Mouse (Mus musculus): ENCODE measurements around the gene Gm37419.
A peak's percentile ranks its signal among the peaks of the same experiment; 100 is the strongest.

DNA sequence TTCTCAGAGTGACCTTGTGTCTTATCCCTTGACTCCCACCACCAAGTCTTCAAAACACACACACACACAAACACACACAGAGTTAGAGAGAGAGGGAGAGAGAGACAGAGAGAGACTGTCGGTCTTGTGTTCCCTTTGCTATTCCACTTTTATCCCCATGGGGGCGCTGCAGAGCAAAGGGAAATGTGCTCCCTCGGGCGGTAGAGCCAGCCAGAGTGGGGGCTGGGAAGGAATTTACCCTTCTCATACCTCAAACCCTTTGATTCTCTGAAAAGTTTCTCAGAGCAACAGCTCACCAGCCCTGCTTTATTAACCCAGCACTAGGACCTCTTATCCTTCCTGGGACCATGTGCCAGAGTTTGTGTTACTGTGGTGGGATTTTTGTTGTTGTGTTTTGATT lies 2.9 kb downstream of the Gm37419 start:
- peak; percentile 81 for TF ChIP-seq CTCF (IDR thresholded peaks at IDR 0.05; ENCODE audit: extremely low read depth, insufficient read length, insufficient replicate concordance, low read depth, low read length)
- TF ChIP-seq POLR2A (IDR thresholded peaks at IDR 0.05; ENCODE audit: low read depth, low read length): no peak

Data from small intestine, adult 2 months (tissue).